Mouse (Mus musculus) bone marrow, adult 2 months (tissue): ENCODE measurements around the gene Trcg1.

ENCODE experiments used
- CTCF ChIP-seq: fragments of 200-500 bp; IDR thresholded peaks from 2 replicates; pipeline ENCODE4 v1.5.1; 2011; ENCODE audit warnings: low read length, control low read depth; ENCODE audit not compliant: control insufficient read depth, insufficient read depth
- POLR2A ChIP-seq: fragments of 200-500 bp; IDR thresholded peaks from 2 replicates; pipeline ENCODE4 v1.6.1; 2011; ENCODE audit warnings: low read depth, mild to moderate bottlenecking, control low read depth, low read length, borderline replicate concordance; ENCODE audit not compliant: control insufficient read depth

DNA sequence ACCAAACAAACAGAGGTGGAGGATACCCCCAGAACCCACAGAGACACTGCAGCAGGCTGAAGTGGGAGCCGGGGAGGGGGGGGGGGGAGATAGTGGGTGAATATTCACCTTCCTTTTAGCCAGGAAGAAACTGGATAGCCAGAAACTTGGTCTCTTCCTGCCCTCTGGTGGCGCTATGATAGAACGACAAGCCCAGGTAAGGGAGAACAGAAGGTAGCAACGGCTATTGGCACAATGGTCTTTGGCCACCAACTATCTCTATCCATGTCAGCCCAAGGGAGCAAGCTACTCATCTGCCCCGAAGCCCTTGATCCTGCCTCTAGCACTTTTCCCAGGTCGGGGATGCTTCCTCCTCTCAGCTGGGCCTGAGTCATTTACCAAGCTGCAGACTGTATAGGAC lies 16.0 kb upstream of the Trcg1 start:
- TF ChIP-seq POLR2A (no peak), CTCF (peak; percentile 64)
